Mouse (Mus musculus): ENCODE measurements at regions not wholly inside any gene's neighbourhood (a gene's known extent, or its start where the extent isn't known, plus 50 kb on each side); places are given as distances from the start of the nearest gene placed in this dataset.

DNA sequence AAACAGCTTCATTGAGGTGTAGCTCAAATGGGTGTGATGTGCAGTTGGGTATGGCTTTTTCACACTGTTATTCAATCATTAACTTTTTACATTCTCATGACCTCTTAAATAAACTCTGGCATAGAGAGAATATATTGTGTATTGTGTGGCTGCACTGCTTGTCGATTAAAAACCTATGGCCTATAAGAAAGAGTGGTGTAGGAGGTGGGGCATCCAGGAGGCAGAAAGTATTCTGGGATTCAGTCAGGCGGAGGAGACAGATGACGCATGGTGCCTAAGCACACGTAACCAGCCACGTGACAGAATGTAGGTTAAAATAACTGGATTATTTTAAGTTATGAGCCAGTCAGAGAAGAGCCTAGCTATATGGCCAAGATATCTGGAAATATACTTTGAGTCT lies 78.2 kb upstream of the Slc16a7 start:
- Histone ChIP-seq H3K27me3 (ENCODE audit: control insufficient read depth in 1 of 2, insufficient read depth in 2 of 2, low read length in 2 of 2) (no peaks in the 10 kb centered on the region), H3K27ac (ENCODE audit: control insufficient read depth, low read depth, low read length) (no peak overlapping the region), H3K79me2 (ENCODE audit: control insufficient read depth, insufficient read depth, low read length, poor library complexity) (no peaks in the 10 kb centered on the region), H3K36me3 (ENCODE audit: control insufficient read depth in 1 of 2, insufficient read depth in 2 of 2, low read length in 2 of 2) (no peaks in the 10 kb centered on the region), H3K4me1 (ENCODE audit: control insufficient read depth in 1 of 2, insufficient read depth in 2 of 2, low read length in 2 of 2) (no peaks in the 10 kb centered on the region), H3K9ac (ENCODE audit: control insufficient read depth, low read depth, low read length, poor library complexity, severe bottlenecking) (no peak overlapping the region), H3K4me3 (ENCODE audit: control insufficient read depth in 1 of 2, insufficient read depth in 1 of 2, low read depth in 2 of 2, low read length in 2 of 2) (no peak overlapping the region), H3K9me3 (replicated peaks; ENCODE audit: insufficient read depth, low read length) (no peaks in the 10 kb centered on the region)
- DNase-seq (ENCODE audit: low read depth, low spot score): no peak
- TF ChIP-seq GATA1 (IDR thresholded peaks at IDR 0.05; ENCODE audit: low read depth, low read length): no peak
- TF ChIP-seq RAD21 (IDR thresholded peaks at IDR 0.05; ENCODE audit: low read depth, low read length): no peak
- no peak for TF ChIP-seq ZNF384 (IDR thresholded peaks at IDR 0.05; ENCODE audit: low read depth, low read length)
- TF ChIP-seq CHD2 (IDR thresholded peaks at IDR 0.05; ENCODE audit: low read length): no peak
- no peak for TF ChIP-seq NELFE (IDR thresholded peaks at IDR 0.05; ENCODE audit: low read depth, low read length)
- TF ChIP-seq USF2 (IDR thresholded peaks at IDR 0.05; ENCODE audit: borderline replicate concordance in 1 of 2, insufficient read depth in 1 of 2, low read depth in 1 of 2, low read length in 2 of 2): no peak
- TF ChIP-seq MAFK (IDR thresholded peaks at IDR 0.05; ENCODE audit: borderline replicate concordance, low read depth, low read length): no peak
- no peak for TF ChIP-seq JUND (IDR thresholded peaks at IDR 0.05; ENCODE audit: low read depth, low read length)
- TF ChIP-seq TCF12 (IDR thresholded peaks at IDR 0.05; ENCODE audit: low read depth, low read length): no peak
- TF ChIP-seq USF1 (IDR thresholded peaks at IDR 0.05; ENCODE audit: low read depth, low read length): no peak
- TF ChIP-seq TBP (IDR thresholded peaks at IDR 0.05; ENCODE audit: low read depth, low read length): no peak
- no peak for TF ChIP-seq MEF2A (IDR thresholded peaks at IDR 0.05; ENCODE audit: extremely low read depth, insufficient replicate concordance, low read depth, low read length, poor library complexity, severe bottlenecking)
- TF ChIP-seq MYB (IDR thresholded peaks at IDR 0.05; ENCODE audit: low read depth, low read length): no peak
- no peak for TF ChIP-seq POLR2A (IDR thresholded peaks at IDR 0.05; ENCODE audit: control insufficient read depth in 1 of 2, insufficient read depth in 1 of 2, low read depth in 1 of 2, low read length in 2 of 2, poor library complexity in 1 of 2)
- TF ChIP-seq CHD1 (IDR thresholded peaks at IDR 0.05; ENCODE audit: low read depth, low read length): no peak
- TF ChIP-seq EP300 (IDR thresholded peaks at IDR 0.05; ENCODE audit: low read depth in 1 of 2, low read length in 2 of 2): no peak
- no peak for TF ChIP-seq E2F4 (IDR thresholded peaks at IDR 0.05; ENCODE audit: borderline replicate concordance, low read depth, low read length)
- TF ChIP-seq MXI1 (IDR thresholded peaks at IDR 0.05; ENCODE audit: low read depth, low read length): no peak
- TF ChIP-seq NRF1 (IDR thresholded peaks at IDR 0.05; ENCODE audit: insufficient read depth, low read depth, low read length, poor library complexity, severe bottlenecking): no peak

DNA sequence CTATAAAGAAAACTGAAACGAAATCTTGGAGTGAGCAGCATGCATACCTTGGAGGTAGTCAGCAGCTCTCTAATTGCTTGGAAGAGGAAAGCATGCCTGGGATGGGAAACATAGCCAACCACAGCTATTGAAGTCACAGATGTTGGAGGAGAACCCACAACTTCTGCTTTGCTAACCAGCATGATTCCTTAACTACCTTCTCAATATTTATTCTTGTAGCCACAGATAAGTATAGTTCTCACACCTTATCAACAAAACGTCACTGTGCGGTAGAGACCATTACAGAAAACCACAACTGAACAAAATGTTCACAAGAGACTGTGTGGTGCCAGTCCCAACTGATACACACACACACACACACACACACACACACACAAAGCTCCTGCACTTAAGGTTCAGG lies 99.1 kb upstream of the Slc16a7 start:
- Histone ChIP-seq H3K9me3 (replicated peaks; ENCODE audit: insufficient read depth, low read length) (no peaks in the 10 kb centered on the region), H3K27ac (ENCODE audit: control insufficient read depth, low read depth, low read length) (no peak overlapping the region), H3K36me3 (ENCODE audit: control insufficient read depth in 1 of 2, insufficient read depth in 2 of 2, low read length in 2 of 2) (no peaks in the 10 kb centered on the region), H3K27me3 (ENCODE audit: control insufficient read depth in 1 of 2, insufficient read depth in 2 of 2, low read length in 2 of 2) (no peaks in the 10 kb centered on the region), H3K4me1 (ENCODE audit: control insufficient read depth in 1 of 2, insufficient read depth in 2 of 2, low read length in 2 of 2) (no peaks in the 10 kb centered on the region), H3K9ac (ENCODE audit: control insufficient read depth, low read depth, low read length, poor library complexity, severe bottlenecking) (no peak overlapping the region), H3K79me2 (ENCODE audit: control insufficient read depth, insufficient read depth, low read length, poor library complexity) (no peaks in the 10 kb centered on the region), H3K4me3 (ENCODE audit: control insufficient read depth in 1 of 2, insufficient read depth in 1 of 2, low read depth in 2 of 2, low read length in 2 of 2) (no peak overlapping the region)
- DNase-seq (ENCODE audit: low read depth, low spot score): no peak
- no peak for TF ChIP-seq RAD21 (IDR thresholded peaks at IDR 0.05; ENCODE audit: low read depth, low read length)
- TF ChIP-seq CHD1 (IDR thresholded peaks at IDR 0.05; ENCODE audit: low read depth, low read length): no peak
- TF ChIP-seq ZKSCAN1 (IDR thresholded peaks at IDR 0.05; ENCODE audit: low read depth, low read length): no peak
- TF ChIP-seq E2F4 (IDR thresholded peaks at IDR 0.05; ENCODE audit: borderline replicate concordance, low read depth, low read length): no peak
- TF ChIP-seq NRF1 (IDR thresholded peaks at IDR 0.05; ENCODE audit: insufficient read depth, low read depth, low read length, poor library complexity, severe bottlenecking): no peak
- TF ChIP-seq POLR2AphosphoS5 (IDR thresholded peaks at IDR 0.05; ENCODE audit: borderline replicate concordance, low read depth, low read length): no peak
- no peak for TF ChIP-seq USF1 (IDR thresholded peaks at IDR 0.05; ENCODE audit: low read depth, low read length)
- no peak for TF ChIP-seq SMC3 (IDR thresholded peaks at IDR 0.05; ENCODE audit: low read depth, low read length)
- TF ChIP-seq RCOR1 (IDR thresholded peaks at IDR 0.05; ENCODE audit: low read depth, low read length): no peak
- no peak for TF ChIP-seq ELF1 (IDR thresholded peaks at IDR 0.05; ENCODE audit: low read depth, low read length)
- no peak for TF ChIP-seq TBP (IDR thresholded peaks at IDR 0.05; ENCODE audit: low read depth, low read length)
- no peak for TF ChIP-seq UBTF (IDR thresholded peaks at IDR 0.05; ENCODE audit: borderline replicate concordance, insufficient read depth, low read depth, low read length)
- no peak for TF ChIP-seq SIN3A (IDR thresholded peaks at IDR 0.05; ENCODE audit: low read length)
- TF ChIP-seq ETS1 (IDR thresholded peaks at IDR 0.05; ENCODE audit: low read depth, low read length): no peak
- no peak for TF ChIP-seq GATA1 (IDR thresholded peaks at IDR 0.05; ENCODE audit: low read depth, low read length)
- TF ChIP-seq BHLHE40 (IDR thresholded peaks at IDR 0.05; ENCODE audit: borderline replicate concordance, low read depth, low read length): no peak
- no peak for TF ChIP-seq MXI1 (IDR thresholded peaks at IDR 0.05; ENCODE audit: low read depth, low read length)
